ENCODE assay signal across 8 mouse cellular contexts in the genomic region with DNA sequence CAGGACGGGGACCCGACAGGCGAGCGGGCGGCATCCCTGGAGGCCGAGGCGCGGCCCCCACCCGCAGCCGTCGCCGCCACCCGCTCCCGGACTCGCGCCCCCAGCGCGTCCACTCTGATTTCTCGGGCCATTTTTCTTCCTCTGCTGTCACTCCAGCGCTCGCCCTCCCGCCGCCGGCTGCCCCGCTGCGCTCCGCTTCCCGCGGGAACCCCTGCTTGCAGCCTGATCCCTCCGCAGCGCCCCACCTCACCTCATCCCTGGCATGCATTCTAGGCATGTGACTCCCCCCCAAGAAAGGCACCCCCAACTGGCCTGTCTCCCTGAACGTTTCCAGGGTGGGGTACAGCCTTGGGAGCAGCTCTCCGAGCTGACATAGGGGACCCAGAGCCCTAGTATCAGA. TPM values are rescaled to one million over a fixed set of nuclear protein-coding genes. Genes with fewer than 3 reads are reported as not detected.
A peak's percentile ranks its signal among the peaks of the same experiment; 100 is the strongest.
DNase-seq lines count a peak whose midpoint lies in the region; ATAC-seq and TF ChIP-seq lines count a peak whose summit lies in the region.
"Had no signal": no experiment of that assay in that cellular context is flagged by ENCODE, and none has a peak within 500 bp of the region (broad histone marks: within the 10 kb centered on the region; RNA-seq: fewer than 3 reads in every experiment).

No protein-coding gene starts in this region.

- TF ChIP-seq POLR2A in testis, adult 2 months (IDR thresholded peaks at IDR 0.05; ENCODE audit: control insufficient read depth, low read depth, low read length) = no peak

- H3K4me1 ChIP-seq in testis, adult 2 months (ENCODE audit: control insufficient read depth, insufficient read depth, low read length) = peaks cover 4% of the 10 kb centered on the region
- peaks cover 13% of the 10 kb centered on the region for H3K4me1 ChIP-seq in forebrain, embryonic 16.5 days (replicated peaks; ENCODE audit: control insufficient read depth, insufficient read depth, low read length)
- peaks cover 17% of the 10 kb centered on the region for H3K4me1 ChIP-seq in limb, embryonic 15.5 days
- H3K4me1 ChIP-seq in stomach, embryonic 16.5 days (ENCODE audit: control insufficient read depth, insufficient read depth, low read length) = peaks cover 4% of the 10 kb centered on the region; the same call in 1 of the 2 replicates

- WGBS in forebrain, embryonic 16.5 days = 7% methylated on average over 23 of the region's 33 CpGs
- WGBS in limb, embryonic 15.5 days = 3% methylated on average over 33 of the region's 33 CpGs
- 3% methylated on average over 28 of the region's 33 CpGs for WGBS in stomach, embryonic 16.5 days

- no peaks in the 10 kb centered on the region for H3K36me3 ChIP-seq in testis, adult 2 months (ENCODE audit: control insufficient read depth, insufficient read depth, low read length)
- no peaks in the 10 kb centered on the region for H3K36me3 ChIP-seq in forebrain, embryonic 16.5 days (ENCODE audit: control insufficient read depth, insufficient read depth)
- no peaks in the 10 kb centered on the region for H3K36me3 ChIP-seq in limb, embryonic 15.5 days
- H3K36me3 ChIP-seq in stomach, embryonic 16.5 days (ENCODE audit: control insufficient read depth, insufficient read depth, low read length) = no peaks in the 10 kb centered on the region

- TF ChIP-seq CTCF in testis, adult 2 months (IDR thresholded peaks at IDR 0.05; ENCODE audit: control insufficient read depth, insufficient read depth, insufficient replicate concordance, low read depth, low read length) = no peak

- H3K9ac ChIP-seq in forebrain, embryonic 16.5 days (replicated peaks; ENCODE audit: low read depth, low read length) = peak overlapping the region; percentile 44; the same call in 1 of the 2 replicates
- H3K9ac ChIP-seq in limb, embryonic 15.5 days = peak overlapping the region; percentile 26; the same call in 1 of the 2 replicates
- peak overlapping the region; percentile 63 for H3K9ac ChIP-seq in stomach, embryonic 16.5 days (ENCODE audit: low read length)

- no peaks in the 10 kb centered on the region; the same call in 1 of the 2 replicates for H3K27me3 ChIP-seq in testis, adult 2 months (ENCODE audit: control insufficient read depth, insufficient read depth, low read length)
- H3K27me3 ChIP-seq in forebrain, embryonic 16.5 days (replicated peaks; ENCODE audit: control insufficient read depth, insufficient read depth, low read length) = peaks cover 45% of the 10 kb centered on the region
- H3K27me3 ChIP-seq in limb, embryonic 15.5 days = peaks cover 72% of the 10 kb centered on the region
- H3K27me3 ChIP-seq in stomach, embryonic 16.5 days (ENCODE audit: control insufficient read depth, insufficient read depth, low read length) = peaks cover 63% of the 10 kb centered on the region

- no peak for DNase-seq in testis, postnatal 10 days (ENCODE audit: low spot score)
- no peak for DNase-seq in adrenal gland, postnatal 25 days
- DNase-seq: kidney, adult 11 months had no signal

- H3K4me3 ChIP-seq in testis, adult 2 months (ENCODE audit: control insufficient read depth, low read depth, low read length) = peak overlapping the region; percentile 64
- peak overlapping the region; percentile 39; the same call in 1 of the 2 replicates for H3K4me3 ChIP-seq in forebrain, embryonic 16.5 days (replicated peaks; ENCODE audit: low read length)
- H3K4me3 ChIP-seq in limb, embryonic 15.5 days = peak overlapping the region; percentile 44
- H3K4me3 ChIP-seq in stomach, embryonic 16.5 days (replicated peaks; ENCODE audit: low read length) = peak overlapping the region; percentile 49

- H3K4me2 ChIP-seq in forebrain, embryonic 16.5 days (ENCODE audit: low read length) = peak overlapping the region; percentile 58
- peak overlapping the region; percentile 65 for H3K4me2 ChIP-seq in limb, embryonic 15.5 days
- peak overlapping the region; percentile 75 for H3K4me2 ChIP-seq in stomach, embryonic 16.5 days (ENCODE audit: low read depth, low read length)

- H3K9me3 ChIP-seq in forebrain, embryonic 16.5 days (ENCODE audit: control insufficient read depth, low read length) = no peaks in the 10 kb centered on the region
- no peaks in the 10 kb centered on the region; the same call in 1 of the 2 replicates for H3K9me3 ChIP-seq in limb, embryonic 15.5 days
- no peaks in the 10 kb centered on the region for H3K9me3 ChIP-seq in stomach, embryonic 16.5 days (replicated peaks; ENCODE audit: control insufficient read depth, low read length)

- no peak overlapping the region for H3K27ac ChIP-seq in testis, adult 2 months (ENCODE audit: control insufficient read depth, insufficient read depth, low read depth, low read length)
- no peak overlapping the region for H3K27ac ChIP-seq in forebrain, embryonic 16.5 days (ENCODE audit: low read length)
- no peak overlapping the region for H3K27ac ChIP-seq in limb, embryonic 15.5 days
- H3K27ac ChIP-seq in stomach, embryonic 16.5 days (ENCODE audit: low read length) = no peak overlapping the region

- ATAC-seq in forebrain, embryonic 16.5 days = no peak
- ATAC-seq in limb, embryonic 15.5 days (ENCODE audit: insufficient number of reproducible peaks, low FRiP score, low TSS enrichment, low read depth) = no peak
- no peak for ATAC-seq in stomach, embryonic 16.5 days (ENCODE audit: insufficient read depth, low FRiP score)
- no peak for ATAC-seq in activated CD4-positive, CD25-positive, alpha-beta regulatory T cell, adult 4 months

RNA-seq across cellular contexts. Expression of a gene that starts 10.9 kb away (rescaled TPM):
- polyA plus RNA-seq in testis, adult 2 months (2012; rRNA removed) = 1.3 and 1.6 TPM in 2 replicates
- polyA plus RNA-seq in forebrain, embryonic 16.5 days (2015; fragmentation: Nextera tagmentation; extraction: Ambion mirVana) = 0.37 TPM in 1 of 2 replicates, not detected in the other
- not detected in 2 replicates for polyA plus RNA-seq in limb, embryonic 15.5 days (2015; fragmentation: Nextera tagmentation; extraction: Ambion mirVana)
- polyA plus RNA-seq in stomach, embryonic 16.5 days (2015; fragmentation: Nextera tagmentation; extraction: Ambion mirVana) = not detected in 2 replicates
- total RNA-seq in adrenal gland, postnatal 25 days (2021) = not detected in 2 replicates
- not detected for polyA plus RNA-seq in activated CD4-positive, CD25-positive, alpha-beta regulatory T cell, adult 4 months (2017; shearing (Covaris generic))

RNA-seq across cellular contexts. Expression of a gene that starts 17.3 kb away (rescaled TPM):
- 377 and 423 TPM in 2 replicates for polyA plus RNA-seq in testis, adult 2 months (2012; rRNA removed)
- polyA plus RNA-seq in forebrain, embryonic 16.5 days (2015; fragmentation: Nextera tagmentation; extraction: Ambion mirVana) = 200 and 220 TPM in 2 replicates
- 209 and 233 TPM in 2 replicates for polyA plus RNA-seq in limb, embryonic 15.5 days (2015; fragmentation: Nextera tagmentation; extraction: Ambion mirVana)
- polyA plus RNA-seq in stomach, embryonic 16.5 days (2015; fragmentation: Nextera tagmentation; extraction: Ambion mirVana) = 186 and 227 TPM in 2 replicates
- 244 and 300 TPM in 2 replicates for total RNA-seq in adrenal gland, postnatal 25 days (2021)
- 100 to 1,000 TPM; 190 to 202 TPM for polyA plus RNA-seq in activated CD4-positive, CD25-positive, alpha-beta regulatory T cell, adult 4 months (2017; shearing (Covaris generic))

RNA-seq across cellular contexts. Expression of a gene that starts 50.5 kb away (rescaled TPM):
- polyA plus RNA-seq in testis, adult 2 months (2012; rRNA removed) = 0.38 and 0.44 TPM in 2 replicates
- polyA plus RNA-seq in forebrain, embryonic 16.5 days (2015; fragmentation: Nextera tagmentation; extraction: Ambion mirVana) = 227 and 278 TPM in 2 replicates
- 0.97 and 1.5 TPM in 2 replicates for polyA plus RNA-seq in limb, embryonic 15.5 days (2015; fragmentation: Nextera tagmentation; extraction: Ambion mirVana)
- 3.5 and 3.9 TPM in 2 replicates for polyA plus RNA-seq in stomach, embryonic 16.5 days (2015; fragmentation: Nextera tagmentation; extraction: Ambion mirVana)
- total RNA-seq in adrenal gland, postnatal 25 days (2021) = 84.1 and 110 TPM in 2 replicates
- polyA plus RNA-seq in activated CD4-positive, CD25-positive, alpha-beta regulatory T cell, adult 4 months (2017; shearing (Covaris generic)) = under 1 TPM; 0.65 to 0.92 TPM

RNA-seq across cellular contexts. Expression of a gene that starts 52.5 kb away (rescaled TPM):
- 39.6 and 40.8 TPM in 2 replicates for polyA plus RNA-seq in testis, adult 2 months (2012; rRNA removed)
- 61.7 and 73.7 TPM in 2 replicates for polyA plus RNA-seq in forebrain, embryonic 16.5 days (2015; fragmentation: Nextera tagmentation; extraction: Ambion mirVana)
- 110 and 122 TPM in 2 replicates for polyA plus RNA-seq in limb, embryonic 15.5 days (2015; fragmentation: Nextera tagmentation; extraction: Ambion mirVana)
- polyA plus RNA-seq in stomach, embryonic 16.5 days (2015; fragmentation: Nextera tagmentation; extraction: Ambion mirVana) = 67.2 and 73.5 TPM in 2 replicates
- total RNA-seq in adrenal gland, postnatal 25 days (2021) = 126 and 138 TPM in 2 replicates
- 100 to 1,000 TPM; 164 to 173 TPM for polyA plus RNA-seq in activated CD4-positive, CD25-positive, alpha-beta regulatory T cell, adult 4 months (2017; shearing (Covaris generic))

RNA-seq across cellular contexts. Expression of a gene that starts 58.0 kb away (rescaled TPM):
- polyA plus RNA-seq in testis, adult 2 months (2012; rRNA removed) = 0.15 and 0.16 TPM in 2 replicates
- 0.16 and 0.19 TPM in 2 replicates for polyA plus RNA-seq in forebrain, embryonic 16.5 days (2015; fragmentation: Nextera tagmentation; extraction: Ambion mirVana)
- polyA plus RNA-seq in limb, embryonic 15.5 days (2015; fragmentation: Nextera tagmentation; extraction: Ambion mirVana) = 0.72 and 0.78 TPM in 2 replicates
- polyA plus RNA-seq in stomach, embryonic 16.5 days (2015; fragmentation: Nextera tagmentation; extraction: Ambion mirVana) = 2.0 and 2.3 TPM in 2 replicates
- total RNA-seq in adrenal gland, postnatal 25 days (2021) = 0.91 and 1.0 TPM in 2 replicates
- polyA plus RNA-seq in activated CD4-positive, CD25-positive, alpha-beta regulatory T cell, adult 4 months (2017; shearing (Covaris generic)) = 10 to 100 TPM in 1 of 2 experiments, 1 to 10 TPM in 1; 1.7 to 22.3 TPM

Comparison
In these comparisons a context has a peak if more than half of its experiments do, and no peak if none do; other contexts are left out.
1. RNA of a gene that starts 50.5 kb away (polyA plus RNA-seq): 227 to 278 TPM in forebrain, embryonic 16.5 days; 3.5 to 3.9 TPM in stomach, embryonic 16.5 days, 0.97 to 1.5 TPM in limb, embryonic 15.5 days, 0.65 to 0.92 TPM in activated CD4-positive, CD25-positive, alpha-beta regulatory T cell, adult 4 months and 0.38 to 0.44 TPM in testis, adult 2 months; every median in the first group is over 10 times any median in the second.
2. Peak in every context shown above with its lines, with median percentiles within 50 percentile points of each other: H3K4me3 ChIP-seq, H3K4me2 ChIP-seq and H3K9ac ChIP-seq.